Mouse (Mus musculus) ES-E14 (cell line): ENCODE measurements around the gene Ankrd36.

Experiments used
- CHD2 ChIP-seq: IDR thresholded peaks from 2 replicates; pipeline ENCODE4 v1.6.1; 2014; ENCODE audit warnings: mild to moderate bottlenecking, low read depth, low read length, inconsistent platforms
- HCFC1 ChIP-seq: IDR thresholded peaks from 2 replicates; pipeline ENCODE4 v1.6.1; 2012; ENCODE audit warnings: low read length, inconsistent platforms, borderline replicate concordance; ENCODE audit not compliant: insufficient read depth
- MAFK ChIP-seq: IDR thresholded peaks from 2 replicates; pipeline ENCODE4 v1.6.1; 2014; ENCODE audit warnings: mild to moderate bottlenecking, low read depth, low read length, inconsistent platforms; ENCODE audit not compliant: insufficient read depth

DNA sequence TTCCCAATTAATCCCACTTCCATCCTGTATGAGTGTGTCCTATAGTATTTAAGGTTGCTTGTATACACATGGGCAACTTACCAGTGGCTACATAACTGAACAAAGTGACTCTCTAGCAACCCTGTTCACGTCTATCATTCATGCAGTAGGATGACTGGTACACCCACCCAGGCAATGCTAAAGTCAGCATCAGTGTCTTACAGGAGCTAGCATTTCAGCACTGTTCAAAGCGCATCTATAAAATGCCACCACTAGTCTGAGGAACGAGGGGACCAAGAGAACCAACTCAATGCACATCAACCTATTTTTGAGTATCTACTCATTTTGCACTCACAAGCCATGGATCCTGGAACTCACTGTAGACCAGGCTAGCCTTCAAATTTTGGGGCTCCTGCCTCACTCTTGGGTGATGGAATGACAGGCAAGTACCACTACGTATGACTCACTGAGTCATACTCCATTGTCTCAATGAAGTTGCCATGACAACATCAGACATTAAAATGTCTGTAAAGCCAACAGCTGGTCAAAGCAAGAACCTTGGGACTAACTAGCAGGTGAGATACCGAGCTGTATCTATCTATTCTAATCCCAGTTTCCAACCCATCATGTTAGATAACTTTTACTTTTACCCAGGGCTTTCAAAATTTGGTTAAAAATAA is 41.5 kb upstream of the Ankrd36 start:
- TF ChIP-seq CHD2: no peak
- no peak for TF ChIP-seq MAFK
- TF ChIP-seq HCFC1: no peak
